In the genomic region with DNA sequence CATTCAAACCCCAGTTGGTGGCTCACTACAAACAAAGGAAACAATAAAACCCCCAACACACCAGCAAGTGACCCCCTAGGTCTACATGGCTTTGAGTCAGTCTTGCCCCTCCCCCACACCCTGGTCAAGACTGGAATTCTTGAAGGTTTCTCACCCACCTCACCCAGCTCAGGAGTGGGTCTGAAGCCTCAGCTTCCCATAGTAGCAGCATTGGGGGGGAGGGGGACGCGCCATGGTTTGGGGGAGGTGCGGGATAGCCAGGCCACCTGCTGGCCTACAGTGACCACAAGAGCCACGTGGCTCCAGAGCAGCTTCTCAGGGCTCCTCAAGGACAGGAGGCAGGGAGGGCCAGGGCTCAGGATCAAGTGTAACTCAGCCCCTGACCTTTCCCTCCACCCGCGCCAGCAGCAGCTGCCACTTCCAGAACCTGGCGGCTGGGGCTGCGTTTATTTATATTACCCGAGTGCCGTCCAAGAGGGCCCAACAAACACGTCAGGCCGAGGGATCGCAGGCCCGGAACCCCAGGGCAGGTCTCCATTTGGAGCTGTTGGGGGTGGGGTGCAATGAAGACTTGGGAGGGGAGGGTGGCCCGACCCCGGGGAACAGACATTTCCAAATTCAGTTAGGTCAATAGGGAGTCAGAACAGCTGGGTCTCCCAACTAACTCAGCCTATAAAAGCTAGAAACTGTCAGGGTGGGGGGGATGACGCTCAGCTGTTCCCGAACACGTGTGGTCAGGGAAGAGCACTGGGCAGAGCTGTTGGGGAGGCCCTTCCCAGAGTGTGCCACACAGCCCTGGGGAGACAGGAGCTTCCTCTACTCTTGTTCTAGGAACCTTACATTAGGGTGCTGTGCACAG, we compare ENCODE assay signal across 8 mouse cellular contexts. TPM values are rescaled to one million over a fixed set of nuclear protein-coding genes. Genes with fewer than 3 reads are reported as not detected.
A peak's percentile ranks its signal among the peaks of the same experiment; 100 is the strongest.
DNase-seq lines count a peak whose midpoint lies in the region; ATAC-seq lines count a peak whose summit lies in the region.

No protein-coding gene starts in this region.

- peaks cover 36% of the 10 kb centered on the region for H3K36me3 ChIP-seq in embryonic facial prominence, embryonic 15.5 days
- peaks cover 7% of the 10 kb centered on the region; the same call in 1 of the 2 replicates for H3K36me3 ChIP-seq in heart, embryonic 16.5 days (ENCODE audit: control insufficient read depth, insufficient read depth)

- peak; percentile 42 to 49 for DNase-seq in cerebellum, postnatal 25 days
- DNase-seq in cerebellum, postnatal 36 days: no peak
- peak; percentile 60 for DNase-seq in kidney, postnatal 14 days
- DNase-seq in lung, postnatal 4 days: peak; percentile 81 to 91
- peak; percentile 51 for DNase-seq in testis, postnatal 14 days (ENCODE audit: low spot score)
- no peak for DNase-seq in spleen, adult 12 weeks (ENCODE audit: low spot score)

- H3K27ac ChIP-seq in embryonic facial prominence, embryonic 15.5 days (replicated peaks): peak overlapping the region; percentile 82
- H3K27ac ChIP-seq in heart, embryonic 16.5 days (ENCODE audit: low read length): peak overlapping the region; percentile 64

- peak overlapping the region; percentile 33 for H3K4me3 ChIP-seq in embryonic facial prominence, embryonic 15.5 days (replicated peaks)
- peak overlapping the region; percentile 54 for H3K4me3 ChIP-seq in heart, embryonic 16.5 days (ENCODE audit: low read length)

- peak overlapping the region; percentile 48 for H3K4me2 ChIP-seq in embryonic facial prominence, embryonic 15.5 days (replicated peaks)
- peak overlapping the region; percentile 79 for H3K4me2 ChIP-seq in heart, embryonic 16.5 days (ENCODE audit: low read depth, low read length)

- no peak overlapping the region; the same call in 1 of the 2 replicates for H3K9ac ChIP-seq in embryonic facial prominence, embryonic 15.5 days
- H3K9ac ChIP-seq in heart, embryonic 16.5 days (ENCODE audit: low read length): peak overlapping the region; percentile 69

- H3K4me1 ChIP-seq in embryonic facial prominence, embryonic 15.5 days: peaks cover 78% of the 10 kb centered on the region
- peaks cover 79% of the 10 kb centered on the region for H3K4me1 ChIP-seq in heart, embryonic 16.5 days (ENCODE audit: control insufficient read depth, insufficient read depth, low read length)

- no peaks in the 10 kb centered on the region for H3K9me3 ChIP-seq in embryonic facial prominence, embryonic 15.5 days (replicated peaks)
- H3K9me3 ChIP-seq in heart, embryonic 16.5 days (replicated peaks; ENCODE audit: control insufficient read depth, low read length): no peaks in the 10 kb centered on the region

- 23% methylated on average over 19 of the region's 19 CpGs for WGBS in embryonic facial prominence, embryonic 15.5 days
- WGBS in heart, embryonic 16.5 days: 21% methylated on average over 19 of the region's 19 CpGs

- no peak for ATAC-seq in embryonic facial prominence, embryonic 15.5 days (ENCODE audit: insufficient number of reproducible peaks, low FRiP score, low TSS enrichment, low read depth)
- ATAC-seq in heart, embryonic 16.5 days (replicated peaks; ENCODE audit: extremely low read depth, insufficient read depth, low FRiP score): no peak

- H3K27me3 ChIP-seq in embryonic facial prominence, embryonic 15.5 days: no peaks in the 10 kb centered on the region
- no peaks in the 10 kb centered on the region for H3K27me3 ChIP-seq in heart, embryonic 16.5 days (ENCODE audit: control insufficient read depth, insufficient read depth, low read length)

RNA-seq across cellular contexts. Expression of a gene that starts 53.9 kb away (rescaled TPM):
- 22.1 and 24.0 TPM in 2 replicates for polyA plus RNA-seq in embryonic facial prominence, embryonic 15.5 days (2015; fragmentation: Nextera tagmentation; extraction: Ambion mirVana)
- polyA plus RNA-seq in heart, embryonic 16.5 days (2015; fragmentation: Nextera tagmentation; extraction: Ambion mirVana): 1.0 and 1.3 TPM in 2 replicates

Comparison
In these comparisons a context has a peak if more than half of its experiments do, and no peak if none do; other contexts are left out.
1. DNase-seq: peak in cerebellum, postnatal 25 days (2 of 2), kidney, postnatal 14 days (single experiment), lung, postnatal 4 days (2 of 2) and testis, postnatal 14 days (single experiment); none in cerebellum, postnatal 36 days (0 of 2) and spleen, adult 12 weeks (single experiment).
2. RNA of a gene that starts 53.9 kb away (polyA plus RNA-seq): 22.1 to 24.0 TPM in embryonic facial prominence, embryonic 15.5 days; 1.0 to 1.3 TPM in heart, embryonic 16.5 days; every median in the first group is over 10 times any median in the second.